Mouse (Mus musculus) erythroid progenitor cell, adult 5-6 weeks (primary cell): ENCODE data around the gene Skint7. TPM values are rescaled to one million over a fixed set of nuclear protein-coding genes. Genes with fewer than 3 reads are reported as not detected.
"Not testable (repeated sequence)": the region's sequence is repeated elsewhere in the genome, so short reads cannot be mapped to it uniquely, and the experiment has no call there.

Experiments used
- ATAC-seq: replicated peaks from 2 replicates; pipeline ENCODE4 v1.8.0; 2016; ENCODE audit warnings: moderate number of reproducible peaks, mild to moderate bottlenecking, moderate TSS enrichment, inconsistent platforms; ENCODE audit not compliant: poor library complexity, low FRiP score, severe bottlenecking
- total RNA-seq, 2 experiments: library from RNA; stranded (forward) in 1 of 2; stranded (reverse) in 1 of 2; fragments of 150-400 nt in 1 of 2; fragments of 186-747, 209-891 nt in 1 of 2; gene quantifications; 2 replicates each; pipeline versions ENCODE4 v1.2.3 to v1.2.4; 2015 to 2017; ENCODE audit warnings: low replicate concordance in 2 of 2

The Skint7 gene
- total RNA-seq (2015; ENCODE audit: low replicate concordance) (not detected in 2 replicates), total RNA-seq (2017; ENCODE audit: low replicate concordance) (not detected in 2 replicates)

DNA sequence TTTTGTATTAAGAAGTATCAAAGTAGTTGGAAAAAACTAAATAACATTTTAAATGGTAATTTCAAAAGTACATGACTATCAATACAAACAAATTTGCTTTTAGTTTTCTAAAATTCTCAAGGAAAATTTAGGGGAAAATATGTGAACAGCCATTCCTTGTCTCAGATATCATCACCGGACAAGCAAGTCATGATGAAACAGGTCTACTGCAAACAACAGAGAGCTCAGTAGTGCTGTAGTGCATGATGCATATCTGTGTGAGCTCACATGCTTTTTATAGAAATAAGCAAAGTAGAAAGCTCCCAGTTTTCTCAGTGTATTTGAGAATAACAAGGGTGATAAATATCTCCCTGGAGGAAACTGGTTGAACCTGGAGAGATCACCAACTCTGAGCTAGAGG, at the start of gene Skint7:
Skint7 (plus strand) TSS at position 301 of the 400 bp plus-strand sequence.
- no peak for ATAC-seq

- no peak for ATAC-seq
Measured at GRCm38 (mm10) chr4:111961309-111961708, 11.4 kb upstream of the Skint7 start.

- ATAC-seq = not testable (repeated sequence)
Measured at GRCm38 (mm10) chr4:111963241-111963640, 9.5 kb upstream of the Skint7 start.

GRCm38 (mm10) chr4:111963669-111964068, 9.1 kb upstream of the Skint7 start:
- no peak for ATAC-seq

- ATAC-seq = no peak
Measured at GRCm38 (mm10) chr4:112005969-112006368, 33.2 kb downstream of the Skint7 start, which contains the start of gene Skint1. Gene Skint1 (plus strand): TSS chr4:112006269.

Other genes with a start within 250 kb of the Skint7 start
- gene Slc5a9, start 70.0 kb upstream of the Skint7 start, total RNA-seq (2015; ENCODE audit: low replicate concordance) = not detected in 2 replicates
- not detected in 2 replicates for gene Slc5a9, start 70.0 kb upstream of the Skint7 start, total RNA-seq (2017; ENCODE audit: low replicate concordance)
- gene Skint8, start 53.5 kb upstream of the Skint7 start, total RNA-seq (2015; ENCODE audit: low replicate concordance) = not detected in 2 replicates
- gene Skint8, start 53.5 kb upstream of the Skint7 start, total RNA-seq (2017; ENCODE audit: low replicate concordance) = not detected in 2 replicates
- gene Skint1, start 33.3 kb downstream of the Skint7 start, total RNA-seq (2015; ENCODE audit: low replicate concordance) = not detected in 2 replicates
- not detected in 2 replicates for gene Skint1, start 33.3 kb downstream of the Skint7 start, total RNA-seq (2017; ENCODE audit: low replicate concordance)
- not detected in 2 replicates for gene Skint4, start 99.1 kb downstream of the Skint7 start, total RNA-seq (2015; ENCODE audit: low replicate concordance)
- gene Skint4, start 99.1 kb downstream of the Skint7 start, total RNA-seq (2017; ENCODE audit: low replicate concordance) = not detected in 2 replicates